Mouse (Mus musculus) lung, embryonic 16.5 days (tissue): ENCODE measurements around the gene Hoxa5. TPM values are rescaled to one million over a fixed set of nuclear protein-coding genes. Genes with fewer than 3 reads are reported as not detected.
A peak's percentile ranks its signal among the peaks of the same experiment; 100 is the strongest.

Source experiments
- ATAC-seq: fragments of 200-750 bp; cut with Nextera tagmentation; 2 replicates; pipeline ENCODE4 v1.8.0; 2017; ENCODE audit warnings: low read depth, mild to moderate bottlenecking, moderate library complexity
- H3K27ac ChIP-seq: fragments of 300-500 bp; sonication (generic); 2 replicates; pipeline ENCODE4 v1.5.1; 2014; ENCODE audit warnings: mild to moderate bottlenecking, control low read depth, low read length
- H3K27me3 ChIP-seq: fragments of 300-500 bp; sonication (generic); 2 replicates; pipeline ENCODE4 v1.6.1; 2014; ENCODE audit warnings: low read depth, low read length, mixed read lengths; ENCODE audit not compliant: control insufficient read depth, insufficient read depth
- H3K36me3 ChIP-seq: fragments of 300-500 bp; sonication (generic); 2 replicates; pipeline ENCODE4 v1.6.1; 2014; ENCODE audit warnings: low read length; ENCODE audit not compliant: control insufficient read depth, insufficient read depth
- H3K4me1 ChIP-seq: fragments of 300-500 bp; sonication (generic); replicated peaks from 2 replicates; pipeline ENCODE4 v1.6.1; 2014; ENCODE audit warnings: low read length, mixed read lengths; ENCODE audit not compliant: control insufficient read depth, insufficient read depth
- H3K4me2 ChIP-seq: fragments of 300-500 bp; sonication (generic); 2 replicates; pipeline ENCODE4 v1.6.1; 2014; ENCODE audit warnings: low read depth, low read length, control low read depth
- H3K4me3 ChIP-seq: fragments of 300-500 bp; sonication (generic); 2 replicates; pipeline ENCODE4 v1.5.1; 2014; ENCODE audit warnings: mild to moderate bottlenecking, low read length, control low read depth
- H3K9ac ChIP-seq: fragments of 300-500 bp; sonication (generic); 2 replicates; pipeline ENCODE4 v1.6.1; 2014; ENCODE audit warnings: low read length, control low read depth
- H3K9me3 ChIP-seq: fragments of 300-500 bp; sonication (generic); 2 replicates; pipeline ENCODE4 v1.6.1; 2016; ENCODE audit warnings: low read length; ENCODE audit not compliant: control insufficient read depth
- WGBS: fragments of 180-500 bp; shearing (Covaris S2); extraction: QIAGEN DNeasy Blood & Tissue Kit; methylation state at CpG from one replicate; pipeline ENCODE4 v1.1.7; 2014; 5-methylcytosine and 5-hydroxymethylcytosine counted together
- polyA plus RNA-seq: library from polyadenylated mRNA; unstranded; fragments of >200 nt; fragmentation: Nextera tagmentation; extraction: Ambion mirVana; gene quantifications from 2 replicates; pipeline ENCODE4 v1.2.1, GENCODE M21; 2015

Gene Hoxa5
- polyA plus RNA-seq, 1 experiment from 2014 or later, result 36.3 TPM

- Histone ChIP-seq H3K4me2 (no peak overlapping the region), H3K4me1 (no peaks in the 10 kb centered on the region; the same call in 1 of the 2 replicates), H3K4me3 (no peak overlapping the region), H3K27ac (no peak overlapping the region), H3K27me3 (peaks cover 88% of the 10 kb centered on the region), H3K9me3 (no peaks in the 10 kb centered on the region), H3K36me3 (no peaks in the 10 kb centered on the region), H3K9ac (no peak overlapping the region)
- ATAC-seq, result no peak
- 18% methylated on average over 6 of the region's 6 CpGs for WGBS
Measured at GRCm38 (mm10) chr6:52235866-52236265, 31.5 kb upstream of the Hoxa5 start.

- no peak for ATAC-seq
- Histone ChIP-seq H3K9me3 (no peaks in the 10 kb centered on the region), H3K4me3 (no peak overlapping the region), H3K9ac (no peak overlapping the region), H3K27me3 (peaks cover 89% of the 10 kb centered on the region), H3K36me3 (no peaks in the 10 kb centered on the region), H3K27ac (no peak overlapping the region), H3K4me2 (no peak overlapping the region), H3K4me1 (peaks cover 2% of the 10 kb centered on the region; the same call in 1 of the 2 replicates)
- 27% methylated on average over 9 of the region's 9 CpGs for WGBS
Measured at GRCm38 (mm10) chr6:52235267-52235666, 30.9 kb upstream of the Hoxa5 start.

- 1% methylated on average over 58 of the region's 68 CpGs for WGBS
- Histone ChIP-seq H3K4me1 (peaks cover 2% of the 10 kb centered on the region; the same call in 1 of the 2 replicates), H3K27me3 (peaks cover 88% of the 10 kb centered on the region), H3K4me3 (no peak overlapping the region), H3K9me3 (no peaks in the 10 kb centered on the region), H3K27ac (no peak overlapping the region), H3K9ac (no peak overlapping the region), H3K36me3 (no peaks in the 10 kb centered on the region), H3K4me2 (no peak overlapping the region)
- no peak for ATAC-seq
Measured at GRCm38 (mm10) chr6:52234428-52235140, 30.2 kb upstream of the Hoxa5 start.

- peak; percentile 23; the same call in 1 of the 2 replicates for ATAC-seq
- peak overlapping the region; percentile 20 for H3K4me3 ChIP-seq
- peaks cover 2% of the 10 kb centered on the region; the same call in 1 of the 2 replicates for H3K4me1 ChIP-seq
- peaks cover 90% of the 10 kb centered on the region for H3K27me3 ChIP-seq
- H3K9ac ChIP-seq, result no peak overlapping the region
- H3K27ac ChIP-seq, result no peak overlapping the region
- under 1% methylated on average over 70 of the region's 70 CpGs for WGBS
- H3K36me3 ChIP-seq, result no peaks in the 10 kb centered on the region
- H3K4me2 ChIP-seq, result no peak overlapping the region
- no peaks in the 10 kb centered on the region for H3K9me3 ChIP-seq
Measured at GRCm38 (mm10) chr6:52233546-52234427, 29.4 kb upstream of the Hoxa5 start.

- no peak overlapping the region for H3K4me2 ChIP-seq
- 2% methylated on average over 23 of the region's 23 CpGs for WGBS
Measured at GRCm38 (mm10) chr6:52232984-52233545, 28.7 kb upstream of the Hoxa5 start.

GRCm38 (mm10) chr6:52232568-52232965 is 28.2 kb upstream of the Hoxa5 start:
- ATAC-seq, result no peak
- Histone ChIP-seq H3K9ac (no peak overlapping the region), H3K9me3 (no peaks in the 10 kb centered on the region), H3K4me3 (no peak overlapping the region; the same call in 1 of the 2 replicates), H3K36me3 (no peaks in the 10 kb centered on the region), H3K4me1 (peaks cover 2% of the 10 kb centered on the region; the same call in 1 of the 2 replicates), H3K4me2 (no peak overlapping the region), H3K27ac (no peak overlapping the region), H3K27me3 (peaks cover 91% of the 10 kb centered on the region)
- WGBS, result under 1% methylated on average over 18 of the region's 18 CpGs

More at GRCm38 (mm10) chr6:52232984-52233545, 28.7 kb upstream of the Hoxa5 start:
- Histone ChIP-seq H3K9me3 (no peaks in the 10 kb centered on the region), H3K9ac (no peak overlapping the region), H3K4me3 (no peak overlapping the region), H3K27ac (no peak overlapping the region), H3K36me3 (no peaks in the 10 kb centered on the region), H3K27me3 (peaks cover 92% of the 10 kb centered on the region), H3K4me1 (peaks cover 2% of the 10 kb centered on the region; the same call in 1 of the 2 replicates)
- no peak for ATAC-seq

GRCm38 (mm10) chr6:52231885-52232567 is 27.6 kb upstream of the Hoxa5 start:
- Histone ChIP-seq H3K27me3 (peaks cover 91% of the 10 kb centered on the region), H3K4me2 (no peak overlapping the region), H3K9me3 (no peaks in the 10 kb centered on the region), H3K27ac (no peak overlapping the region), H3K4me1 (peaks cover 2% of the 10 kb centered on the region; the same call in 1 of the 2 replicates), H3K4me3 (no peak overlapping the region; the same call in 1 of the 2 replicates), H3K9ac (no peak overlapping the region), H3K36me3 (no peaks in the 10 kb centered on the region)
- no peak for ATAC-seq
- WGBS, result 2% methylated on average over 18 of the region's 18 CpGs

GRCm38 (mm10) chr6:52230516-52231165 is 26.3 kb upstream of the Hoxa5 start, which contains the start of gene Hoxa9:
Gene Hoxa9, minus strand, starts transcription at chr6:52231089.
- WGBS, result 2% methylated on average over 20 of the region's 36 CpGs
- peak; percentile 18; the same call in 1 of the 2 replicates for ATAC-seq
- peaks cover 91% of the 10 kb centered on the region for H3K27me3 ChIP-seq
- H3K9me3 ChIP-seq, result no peaks in the 10 kb centered on the region
- H3K4me1 ChIP-seq, result peaks cover 7% of the 10 kb centered on the region
- H3K36me3 ChIP-seq, result no peaks in the 10 kb centered on the region
- H3K4me2 ChIP-seq, result no peak within 1 kb of the TSS
- H3K4me3 ChIP-seq, result no peak within 1 kb of the TSS
- H3K9ac ChIP-seq, result no peak within 1 kb of the TSS
- H3K27ac ChIP-seq, result no peak within 1 kb of the TSS
